Mouse (Mus musculus) spleen, postnatal 10 days (tissue): Measurements from ENCODE around the gene Bdh1.
A peak's percentile ranks its signal among the peaks of the same experiment; 100 is the strongest.
"Not testable (repeated sequence)": the region's sequence is repeated elsewhere in the genome, so short reads cannot be mapped to it uniquely, and the experiment has no call there.

Experiments
- DNase-seq, 2 experiments: peaks; one replicate each; pipeline ENCODE4 v3.0.0; 2021 to 2022; ENCODE audit warnings: low spot score in 2 of 2

Bdh1 gene

GRCm38 (mm10) chr16:31422000-31422399 lies at the start of gene Bdh1:
TSS of gene Bdh1 (plus strand) at chr16:31422280.
- no peak for DNase-seq

- DNase-seq, result not testable (repeated sequence)
Observed at GRCm38 (mm10) chr16:31372316-31372715, 49.8 kb upstream of the Bdh1 start.

- not testable (repeated sequence) for DNase-seq
Observed at GRCm38 (mm10) chr16:31375877-31376582, 46.0 kb upstream of the Bdh1 start.

- DNase-seq, result not testable (repeated sequence)
Observed at GRCm38 (mm10) chr16:31388269-31388668, 33.8 kb upstream of the Bdh1 start.

- DNase-seq, result no peak
Observed at GRCm38 (mm10) chr16:31399231-31399630, 22.8 kb upstream of the Bdh1 start.

- no peak for DNase-seq
Observed at GRCm38 (mm10) chr16:31400908-31401692, 21.0 kb upstream of the Bdh1 start.

GRCm38 (mm10) chr16:31402096-31402495 lies 20.0 kb upstream of the Bdh1 start:
- no peak for DNase-seq

GRCm38 (mm10) chr16:31403971-31404370 lies 18.1 kb upstream of the Bdh1 start:
- no peak for DNase-seq

GRCm38 (mm10) chr16:31405040-31405439 lies 17.0 kb upstream of the Bdh1 start:
- no peak for DNase-seq

- DNase-seq, result no peak
Observed at GRCm38 (mm10) chr16:31407872-31408271, 14.2 kb upstream of the Bdh1 start.

GRCm38 (mm10) chr16:31410969-31411368 lies 11.1 kb upstream of the Bdh1 start:
- DNase-seq, result no peak

- no peak for DNase-seq
Observed at GRCm38 (mm10) chr16:31412321-31412720, 9.8 kb upstream of the Bdh1 start.

- no peak for DNase-seq
Observed at GRCm38 (mm10) chr16:31413777-31414176, 8.3 kb upstream of the Bdh1 start.

GRCm38 (mm10) chr16:31415885-31416450 lies 6.1 kb upstream of the Bdh1 start:
- no peak for DNase-seq

- no peak for DNase-seq
Observed at GRCm38 (mm10) chr16:31418704-31419103, 3.4 kb upstream of the Bdh1 start.

GRCm38 (mm10) chr16:31419457-31419856 lies 2.6 kb upstream of the Bdh1 start:
- no peak for DNase-seq

GRCm38 (mm10) chr16:31422722-31423121 lies 642 bp downstream of the Bdh1 start:
- DNase-seq, result no peak

- no peak for DNase-seq
Observed at GRCm38 (mm10) chr16:31423368-31423767, 1.3 kb downstream of the Bdh1 start.

- no peak for DNase-seq
Observed at GRCm38 (mm10) chr16:31424416-31425187, 2.5 kb downstream of the Bdh1 start.

- peak; percentile 78 to 87 for DNase-seq
Observed at GRCm38 (mm10) chr16:31425508-31425907, 3.4 kb downstream of the Bdh1 start.

GRCm38 (mm10) chr16:31426496-31427126 lies 4.5 kb downstream of the Bdh1 start:
- DNase-seq, result no peak

- DNase-seq, result no peak
Observed at GRCm38 (mm10) chr16:31428335-31428674, 6.2 kb downstream of the Bdh1 start.
